Mouse (Mus musculus) olfactory bulb, adult 2 months (tissue): ENCODE measurements around the gene Crym.

Experiments used
- CTCF ChIP-seq: fragments of 200-500 bp; IDR thresholded peaks from 2 replicates; pipeline ENCODE4 v1.5.1; 2012; ENCODE audit warnings: low read depth, mild to moderate bottlenecking, low read length, moderate library complexity; ENCODE audit not compliant: insufficient read depth
- POLR2A ChIP-seq: fragments of 200-500 bp; IDR thresholded peaks from 2 replicates; pipeline ENCODE4 v1.6.1; 2012; ENCODE audit warnings: mild to moderate bottlenecking, low read depth, low read length, moderate library complexity; ENCODE audit not compliant: insufficient read depth

GRCm38 (mm10) chr7:120150257-120150656 lies 51.7 kb downstream of the Crym start:
- TF ChIP-seq CTCF (no peak), POLR2A (no peak)
